8 mouse cellular contexts compared by ENCODE assay signal in genomic region chr17:26972703-26973574, GRCm38 (mm10). TPM values are rescaled to one million over a fixed set of nuclear protein-coding genes. Genes with fewer than 3 reads are reported as not detected.
DNase-seq lines count a peak whose midpoint lies in the region; ATAC-seq and TF ChIP-seq lines count a peak whose summit lies in the region.

Gene Zbtb9 (plus strand): TSS chr17:26973167.

- ATAC-seq in heart, embryonic 11.5 days (replicated peaks; ENCODE audit: insufficient number of reproducible peaks, low FRiP score, low TSS enrichment): peak; percentile 97
- ATAC-seq in kidney, embryonic 16.5 days (ENCODE audit: low FRiP score, low TSS enrichment): peak; percentile 99

- peak within 1 kb of the TSS; percentile 84 for H3K27ac ChIP-seq in heart, embryonic 11.5 days (ENCODE audit: low read depth, low read length)
- peak within 1 kb of the TSS; percentile 91 for H3K27ac ChIP-seq in kidney, embryonic 16.5 days (ENCODE audit: low read length)
- peak within 1 kb of the TSS; percentile 27 for H3K27ac ChIP-seq in liver, adult 2 months (replicated peaks; ENCODE audit: insufficient read depth, low read depth, low read length)

- H3K27me3 ChIP-seq in C2C12 (ENCODE audit: control insufficient read depth, insufficient read depth, insufficient read length) (no peaks in the 10 kb centered on the region), myocyte (ENCODE audit: control insufficient read depth, insufficient read depth, insufficient read length) (no peaks in the 10 kb centered on the region)
- H3K27me3 ChIP-seq in erythroblast, embryonic 14.5 days (ENCODE audit: control insufficient read depth): no peaks in the 10 kb centered on the region
- no peaks in the 10 kb centered on the region for H3K27me3 ChIP-seq in heart, embryonic 11.5 days (ENCODE audit: control insufficient read depth, insufficient read depth, low read length)
- no peaks in the 10 kb centered on the region for H3K27me3 ChIP-seq in kidney, embryonic 16.5 days (ENCODE audit: insufficient read depth, low read length)
- no peaks in the 10 kb centered on the region for H3K27me3 ChIP-seq in liver, adult 2 months (ENCODE audit: control insufficient read depth, insufficient read depth, low read length)
- H3K27me3 ChIP-seq in splenic B cell, adult 2 months (ENCODE audit: control insufficient read depth, insufficient read depth, low read length, poor library complexity, severe bottlenecking): no peaks in the 10 kb centered on the region

- H3K9ac ChIP-seq in heart, embryonic 11.5 days (ENCODE audit: low read depth, low read length): peak within 1 kb of the TSS; percentile 81
- peak within 1 kb of the TSS; percentile 95 for H3K9ac ChIP-seq in kidney, embryonic 16.5 days (replicated peaks; ENCODE audit: low read length)
- peak within 1 kb of the TSS; percentile 92 for H3K9ac ChIP-seq in liver, adult 2 months (ENCODE audit: low read depth, low read length)

- H3K4me3 ChIP-seq in C2C12 (ENCODE audit: insufficient read depth, poor library complexity, severe bottlenecking): peak within 1 kb of the TSS; percentile 74
- peak within 1 kb of the TSS; percentile 81 for H3K4me3 ChIP-seq in erythroblast, embryonic 14.5 days (replicated peaks)
- H3K4me3 ChIP-seq in heart, embryonic 11.5 days (ENCODE audit: low read depth, low read length): peak within 1 kb of the TSS; percentile 90
- H3K4me3 ChIP-seq in kidney, embryonic 16.5 days (ENCODE audit: low read length): peak within 1 kb of the TSS; percentile 97
- H3K4me3 ChIP-seq in liver, adult 2 months (ENCODE audit: insufficient read depth, low read depth, low read length): peak within 1 kb of the TSS; percentile 67
- H3K4me3 ChIP-seq in myocyte: peak within 1 kb of the TSS; percentile 84

- H3K79me3 ChIP-seq in C2C12 (ENCODE audit: low read depth): peaks cover 28% of the 10 kb centered on the region

- H3ac ChIP-seq in C2C12 (ENCODE audit: control insufficient read depth, insufficient read length, low read depth): peak within 1 kb of the TSS; percentile 91
- H3ac ChIP-seq in myocyte (ENCODE audit: control insufficient read depth, insufficient read length): peak within 1 kb of the TSS; percentile 55

- no peaks in the 10 kb centered on the region for H3K9me3 ChIP-seq in erythroblast, embryonic 14.5 days (ENCODE audit: control insufficient read depth, low read length)
- H3K9me3 ChIP-seq in heart, embryonic 11.5 days (replicated peaks; ENCODE audit: control insufficient read depth, low read length): no peaks in the 10 kb centered on the region
- no peaks in the 10 kb centered on the region for H3K9me3 ChIP-seq in kidney, embryonic 16.5 days (ENCODE audit: low read length)

- peaks cover 25% of the 10 kb centered on the region for H3K36me3 ChIP-seq in C2C12 (ENCODE audit: control insufficient read depth, insufficient read depth)
- H3K36me3 ChIP-seq in erythroblast, embryonic 14.5 days (ENCODE audit: control insufficient read depth): peaks cover 39% of the 10 kb centered on the region
- peaks cover 22% of the 10 kb centered on the region for H3K36me3 ChIP-seq in heart, embryonic 11.5 days (ENCODE audit: control insufficient read depth, insufficient read depth, low read length)
- H3K36me3 ChIP-seq in kidney, embryonic 16.5 days (ENCODE audit: insufficient read depth, low read length): peaks cover 30% of the 10 kb centered on the region
- H3K36me3 ChIP-seq in liver, adult 2 months (ENCODE audit: control insufficient read depth, insufficient read depth, low read length): no peaks in the 10 kb centered on the region
- H3K36me3 ChIP-seq in myocyte (ENCODE audit: control insufficient read depth, insufficient read depth): peaks cover 12% of the 10 kb centered on the region
- peaks cover 6% of the 10 kb centered on the region for H3K36me3 ChIP-seq in splenic B cell, adult 2 months (ENCODE audit: control insufficient read depth, insufficient read depth, low read length, poor library complexity, severe bottlenecking)

- peak; percentile 98 for DNase-seq in brain, embryonic 14.5 days (ENCODE audit: low read depth)
- DNase-seq in liver, adult 2 months (ENCODE audit: extremely low read depth, low read depth, low spot score): peak; percentile 80
- DNase-seq in splenic B cell, adult 2 months (ENCODE audit: low read depth, low spot score): peak; percentile 97

- peaks cover 53% of the 10 kb centered on the region for H3K4me1 ChIP-seq in erythroblast, embryonic 14.5 days (ENCODE audit: control insufficient read depth)
- H3K4me1 ChIP-seq in heart, embryonic 11.5 days (ENCODE audit: control insufficient read depth, insufficient read depth, low read length): peaks cover 19% of the 10 kb centered on the region
- peaks cover 28% of the 10 kb centered on the region for H3K4me1 ChIP-seq in kidney, embryonic 16.5 days (ENCODE audit: insufficient read depth, low read length)
- H3K4me1 ChIP-seq in liver, adult 2 months (ENCODE audit: control insufficient read depth, insufficient read depth, low read length): peaks cover 4% of the 10 kb centered on the region; the same call in 1 of the 2 replicates

- H3K79me2 ChIP-seq in C2C12 (ENCODE audit: control insufficient read depth, insufficient read depth): peaks cover 37% of the 10 kb centered on the region
- peaks cover 10% of the 10 kb centered on the region for H3K79me2 ChIP-seq in liver, adult 2 months (ENCODE audit: control insufficient read depth, insufficient read depth, low read length)
- peaks cover 23% of the 10 kb centered on the region for H3K79me2 ChIP-seq in myocyte (ENCODE audit: control insufficient read depth, insufficient read depth)

- WGBS in heart, embryonic 11.5 days (ENCODE audit: insufficient replicate concordance): under 1% methylated on average over 74 of the region's 75 CpGs
- WGBS in kidney, embryonic 16.5 days: under 1% methylated on average over 75 of the region's 75 CpGs
- under 1% methylated on average over 75 of the region's 75 CpGs for WGBS in liver, adult 2 months

- no peak for TF ChIP-seq CTCF in C2C12 (IDR thresholded peaks at IDR 0.05; ENCODE audit: control insufficient read depth, insufficient read depth, insufficient read length)
- TF ChIP-seq CTCF in brain, embryonic 14.5 days (IDR thresholded peaks at IDR 0.05; ENCODE audit: borderline replicate concordance, extremely low read depth, insufficient read depth, insufficient read length): no peak
- TF ChIP-seq CTCF in liver, adult 2 months (IDR thresholded peaks at IDR 0.05; ENCODE audit: low read depth, low read length): no peak

- TF ChIP-seq POLR2A in brain, embryonic 14.5 days (IDR thresholded peaks at IDR 0.05; ENCODE audit: borderline replicate concordance, extremely low read depth, insufficient read depth, insufficient read length, poor library complexity, severe bottlenecking): peak; percentile 85
- peak; percentile 94 for TF ChIP-seq POLR2A in liver, adult 2 months (IDR thresholded peaks at IDR 0.05; ENCODE audit: extremely low read depth, insufficient read depth, low read length)
- peak; percentile 95 for TF ChIP-seq POLR2A in myocyte (IDR thresholded peaks at IDR 0.05; ENCODE audit: insufficient read length, low read depth)

- H3K4me2 ChIP-seq in heart, embryonic 11.5 days: peak within 1 kb of the TSS; percentile 98
- peak within 1 kb of the TSS; percentile 80 for H3K4me2 ChIP-seq in kidney, embryonic 16.5 days (replicated peaks; ENCODE audit: low read depth, low read length)
- peak within 1 kb of the TSS; percentile 93 for H3K4me2 ChIP-seq in myocyte (ENCODE audit: low read depth)

TF ChIP-seq in C2C12, 6 proteins besides CTCF, POLR2A, EP300 and RAD21:
- TF ChIP-seq MYOG (IDR thresholded peaks at IDR 0.05; ENCODE audit: control insufficient read depth, extremely low read depth, insufficient read length): no peak
- TF ChIP-seq USF1 (IDR thresholded peaks at IDR 0.05; ENCODE audit: low read depth): no peak
- no peak for TF ChIP-seq MYOD1 (IDR thresholded peaks at IDR 0.05; ENCODE audit: control insufficient read depth, insufficient read length, low read depth)
- no peak for TF ChIP-seq FOSL1 (IDR thresholded peaks at IDR 0.05; ENCODE audit: insufficient read depth, low read length, poor library complexity, severe bottlenecking)
- no peak for TF ChIP-seq MAX (IDR thresholded peaks at IDR 0.05)
- no peak for TF ChIP-seq CEBPB (IDR thresholded peaks at IDR 0.05; ENCODE audit: low read depth)

TF ChIP-seq in myocyte, 11 proteins besides CTCF, POLR2A, EP300 and RAD21:
- peak in 2 of 3 experiments; percentile 30 to 36 for TF ChIP-seq MYOG (IDR thresholded peaks at IDR 0.05; ENCODE audit: control insufficient read depth in 1 of 3, insufficient read depth in 1 of 3, insufficient read length in 2 of 3, low read depth in 2 of 3)
- TF ChIP-seq MYOD1 (IDR thresholded peaks at IDR 0.05; ENCODE audit: control insufficient read depth in 1 of 3, insufficient read length in 2 of 3, low read depth in 2 of 3): peak in 1 of 3 experiments; percentile 15
- peak; percentile 96 for TF ChIP-seq POLR2AphosphoS2 (IDR thresholded peaks at IDR 0.05; ENCODE audit: insufficient read length, low read depth)
- TF ChIP-seq MAX (IDR thresholded peaks at IDR 0.05; ENCODE audit: low read depth): no peak
- peak; percentile 46 for TF ChIP-seq SRF (IDR thresholded peaks at IDR 0.05; ENCODE audit: control insufficient read depth, insufficient read length, low read depth)

RNA-seq across cellular contexts. Expression of gene Zbtb9, which starts in this region (rescaled TPM):
- polyA plus RNA-seq in C2C12 (2012; fragmentation: generic; extraction: Trizol): 6.8 TPM
- polyA plus RNA-seq in brain, embryonic 14.5 days (2012; rRNA removed): 22.9 and 25.1 TPM in 2 replicates
- 0.12 and 0.13 TPM in 2 replicates for polyA plus RNA-seq in erythroblast, embryonic 14.5 days (2012)
- polyA plus RNA-seq in heart, embryonic 11.5 days (2014; fragmentation: Nextera tagmentation; extraction: Ambion mirVana): 6.8 and 7.9 TPM in 2 replicates
- 19.9 and 20.1 TPM in 2 replicates for polyA plus RNA-seq in kidney, embryonic 16.5 days (2015; fragmentation: Nextera tagmentation; extraction: Ambion mirVana)
- total RNA-seq in liver, adult 2 months (2014; rRNA removed): 3.3 and 4.1 TPM in 2 replicates
- 3.6 and 4.6 TPM in 2 replicates for polyA plus RNA-seq in liver, adult 2 months (2012; rRNA removed)
- polyA plus RNA-seq in myocyte (2012; fragmentation: generic; extraction: Trizol): 8.8 TPM

Comparison
In these comparisons a context has a peak if more than half of its experiments do, and no peak if none do; other contexts are left out.
1. Peak in every context shown above with its lines: DNase-seq, ATAC-seq, H3K4me3 ChIP-seq and H3K27ac ChIP-seq.
2. H3K27ac ChIP-seq: peak in every context shown above with its lines; median percentile 91 in kidney, embryonic 16.5 days; 84 in heart, embryonic 11.5 days; 27 in liver, adult 2 months.